Mouse (Mus musculus) small intestine, adult 2 months (tissue): ENCODE measurements at regions not wholly inside any gene's neighbourhood (a gene's known extent, or its start where the extent isn't known, plus 50 kb on each side); places are given as distances from the start of the nearest gene placed in this dataset.
"Not testable (repeated sequence)": the region's sequence is repeated elsewhere in the genome, so short reads cannot be mapped to it uniquely, and the experiment has no call there.

Source experiments
- CTCF ChIP-seq: fragments of 200-500 bp; IDR thresholded peaks from 2 replicates; pipeline ENCODE4 v1.5.1; 2012; ENCODE audit warnings: low read depth, mild to moderate bottlenecking, control low read depth, inconsistent platforms, low read length, moderate library complexity, mixed read lengths; ENCODE audit not compliant: insufficient replicate concordance, insufficient read length; ENCODE audit errors: extremely low read depth
- POLR2A ChIP-seq: fragments of 200-500 bp; IDR thresholded peaks from 2 replicates; pipeline ENCODE4 v1.6.1; 2012; ENCODE audit warnings: low read depth, mild to moderate bottlenecking, control low read depth, inconsistent platforms, low read length, moderate library complexity

DNA sequence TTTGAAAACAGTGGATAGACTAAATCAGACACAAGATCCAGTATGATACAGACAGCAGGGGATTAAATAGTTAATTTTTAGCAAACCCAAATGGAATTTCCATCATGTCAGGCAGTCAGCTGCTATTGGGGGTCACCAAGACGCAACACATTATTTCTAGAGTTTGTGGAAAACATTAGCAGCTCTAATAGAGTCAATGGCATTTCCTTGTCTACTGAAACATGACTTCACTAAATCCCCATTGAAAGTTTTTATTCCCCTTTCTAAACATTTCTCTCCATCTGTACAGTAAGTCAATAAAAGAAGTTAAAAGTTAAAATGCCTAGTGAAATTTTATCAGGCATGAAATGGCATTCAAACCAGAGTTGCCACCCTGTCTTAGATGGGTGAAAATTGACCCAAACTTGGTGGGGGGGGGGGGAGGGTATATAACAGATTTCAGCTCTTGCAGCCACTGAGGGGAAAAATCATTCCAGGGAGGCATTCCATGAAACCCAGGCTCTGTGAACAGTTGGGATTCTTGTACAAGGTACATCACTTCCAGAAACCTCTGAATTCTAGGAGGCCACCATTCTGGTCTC, 229.4 kb upstream of the Vmn1r3 start:
- not testable (repeated sequence) for TF ChIP-seq CTCF, POLR2A
